8 mouse cellular contexts compared by ENCODE assay signal in genomic region chr1:82432919-82433648, GRCm38 (mm10).
DNase-seq lines count a peak whose midpoint lies in the region; ATAC-seq and TF ChIP-seq lines count a peak whose summit lies in the region.

No protein-coding gene starts in this region.

- H3K36me3 ChIP-seq in ES-E14 (ENCODE audit: control insufficient read depth, insufficient read depth, low read length, poor library complexity, severe bottlenecking) = no peaks in the 10 kb centered on the region
- no peaks in the 10 kb centered on the region for H3K36me3 ChIP-seq in forebrain, embryonic 10.5 days (replicated peaks)
- H3K36me3 ChIP-seq in hindbrain, embryonic 12.5 days = no peaks in the 10 kb centered on the region

- no peak overlapping the region for H3K4me3 ChIP-seq in ES-E14 (ENCODE audit: insufficient read depth in 1 of 2, low read depth in 1 of 2, low read length in 2 of 2, poor library complexity in 1 of 2, severe bottlenecking in 1 of 2)
- H3K4me3 ChIP-seq in forebrain, embryonic 10.5 days = no peak overlapping the region
- H3K4me3 ChIP-seq in hindbrain, embryonic 12.5 days = no peak overlapping the region

- no peak overlapping the region for H3K4me2 ChIP-seq in hindbrain, embryonic 12.5 days (replicated peaks)

- in situ Hi-C loops in ES-E14 (cut with MboI; ENCODE audit: low sequenced_read_pairs in 2 of 2, unreplicated experiment in 2 of 2) = no loop called here

- no peak overlapping the region for H3K27ac ChIP-seq in ES-E14 (ENCODE audit: insufficient read depth, low read depth, low read length, poor library complexity, severe bottlenecking)
- H3K27ac ChIP-seq in forebrain, embryonic 10.5 days = peak overlapping the region; percentile 40; the same call in 1 of the 2 replicates
- no peak overlapping the region; the same call in 1 of the 2 replicates for H3K27ac ChIP-seq in hindbrain, embryonic 12.5 days

- no peak overlapping the region for H3K9ac ChIP-seq in ES-E14 (ENCODE audit: insufficient read depth, low read depth, low read length, poor library complexity, severe bottlenecking)
- no peak overlapping the region for H3K9ac ChIP-seq in hindbrain, embryonic 12.5 days

- WGBS in forebrain, embryonic 10.5 days = 72% methylated on average over 15 of the region's 15 CpGs
- 62% methylated on average over 15 of the region's 15 CpGs for WGBS in hindbrain, embryonic 12.5 days

- no peaks in the 10 kb centered on the region for H3K27me3 ChIP-seq in forebrain, embryonic 10.5 days (ENCODE audit: poor library complexity, severe bottlenecking)
- no peaks in the 10 kb centered on the region for H3K27me3 ChIP-seq in hindbrain, embryonic 12.5 days

- no peaks in the 10 kb centered on the region for H3K9me3 ChIP-seq in ES-E14 (ENCODE audit: control insufficient read depth, insufficient read depth, low read depth, low read length)
- no peaks in the 10 kb centered on the region for H3K9me3 ChIP-seq in forebrain, embryonic 10.5 days
- H3K9me3 ChIP-seq in hindbrain, embryonic 12.5 days (replicated peaks) = no peaks in the 10 kb centered on the region

- DNase-seq in ES-E14 (ENCODE audit: low read depth, low spot score) = peak; percentile 27
- peak; percentile 2 for DNase-seq in c-Kit-positive CD71-negative TER-119-negative erythroid progenitor cells, embryonic 14.5 days (ENCODE audit: low read depth)
- peak; percentile 64 for DNase-seq in forebrain, embryonic 10.5 days (ENCODE audit: extremely low spot score, low spot score)
- peak; percentile 48 for DNase-seq in layer of hippocampus, adult 9-11 months
- peak; percentile 73 for DNase-seq in lung, postnatal 14 days
- peak; percentile 86 to 90 for DNase-seq in right cerebral cortex, postnatal 10 days (ENCODE audit: low spot score in 2 of 2)
- no peak for DNase-seq in natural killer cell, adult 2 months (ENCODE audit: low spot score in 2 of 2)

- H3K4me1 ChIP-seq in ES-E14 (ENCODE audit: control insufficient read depth in 2 of 2, insufficient read depth in 2 of 2, low read length in 2 of 2, poor library complexity in 1 of 2) = no peaks in the 10 kb centered on the region
- H3K4me1 ChIP-seq in forebrain, embryonic 10.5 days = peaks cover 23% of the 10 kb centered on the region
- H3K4me1 ChIP-seq in hindbrain, embryonic 12.5 days = peaks cover 11% of the 10 kb centered on the region

- peak; percentile 80 for ATAC-seq in hindbrain, embryonic 12.5 days (ENCODE audit: low FRiP score)

TF ChIP-seq in ES-E14, 5 proteins besides CTCF, POLR2A, EP300 and RAD21:
- TF ChIP-seq ZC3H11A (IDR thresholded peaks at IDR 0.05; ENCODE audit: borderline replicate concordance, low read depth, low read length) (peak; percentile 62), ZNF384 (IDR thresholded peaks at IDR 0.05; ENCODE audit: low read depth, low read length) (no peak)

Comparison
In these comparisons a context has a peak if more than half of its experiments do, and no peak if none do; other contexts are left out.
1. DNase-seq: peak in ES-E14 (single experiment), c-Kit-positive CD71-negative TER-119-negative erythroid progenitor cells, embryonic 14.5 days (single experiment), forebrain, embryonic 10.5 days (single experiment), layer of hippocampus, adult 9-11 months (single experiment), lung, postnatal 14 days (single experiment) and right cerebral cortex, postnatal 10 days (2 of 2); none in natural killer cell, adult 2 months (0 of 2).